Mouse (Mus musculus) cerebellum, adult 2 months (tissue): ENCODE data around the gene Spryd3.

Source experiments
- CTCF ChIP-seq: fragments of 200-500 bp; IDR thresholded peaks from 2 replicates; pipeline ENCODE4 v1.5.1; 2011; ENCODE audit warnings: low read depth, mild to moderate bottlenecking, control low read depth, low read length, moderate library complexity, borderline replicate concordance; ENCODE audit not compliant: insufficient read depth
- POLR2A ChIP-seq: fragments of 200-500 bp; IDR thresholded peaks from 2 replicates; pipeline ENCODE4 v1.6.1; 2011; ENCODE audit warnings: low read length, control low read depth, borderline replicate concordance; ENCODE audit not compliant: insufficient read depth

- no peak for TF ChIP-seq CTCF
- TF ChIP-seq POLR2A = no peak
These were observed 41.4 kb upstream of the Spryd3 start for GRCm38 (mm10) chr15:102177417-102177816.
